Mouse (Mus musculus) stomach, embryonic 15.5 days (tissue): ENCODE measurements around the gene Adgrl2. TPM values are rescaled to one million over a fixed set of nuclear protein-coding genes. Genes with fewer than 3 reads are reported as not detected.

ENCODE experiments used
- ATAC-seq: fragments of 200-750 bp; cut with Nextera tagmentation; 2 replicates; pipeline ENCODE4 v1.8.0; 2017; ENCODE audit warnings: low read depth, moderate number of reproducible peaks, moderate TSS enrichment; ENCODE audit not compliant: insufficient read depth, low FRiP score
- H3K27ac ChIP-seq: fragments of 300-500 bp; sonication (generic); 2 replicates; pipeline ENCODE4 v1.5.1; 2015; ENCODE audit warnings: mild to moderate bottlenecking, inconsistent platforms
- H3K27me3 ChIP-seq: fragments of 300-500 bp; sonication (generic); replicated peaks from 2 replicates; pipeline ENCODE4 v1.6.1; 2015; ENCODE audit warnings: inconsistent platforms
- H3K36me3 ChIP-seq: fragments of 300-500 bp; sonication (generic); 2 replicates; pipeline ENCODE4 v1.6.1; 2015; ENCODE audit warnings: inconsistent platforms
- H3K4me1 ChIP-seq: fragments of 300-500 bp; sonication (generic); 2 replicates; pipeline ENCODE4 v1.6.1; 2015; ENCODE audit warnings: inconsistent platforms
- H3K4me2 ChIP-seq: fragments of 300-500 bp; sonication (generic); 2 replicates; pipeline ENCODE4 v1.6.1; 2015; ENCODE audit warnings: mild to moderate bottlenecking, inconsistent platforms
- H3K4me3 ChIP-seq: fragments of 300-500 bp; sonication (generic); replicated peaks from 2 replicates; pipeline ENCODE4 v1.5.1; 2015; ENCODE audit warnings: inconsistent platforms
- H3K9ac ChIP-seq: fragments of 300-500 bp; sonication (generic); 2 replicates; pipeline ENCODE4 v1.6.1; 2015; ENCODE audit warnings: inconsistent platforms
- H3K9me3 ChIP-seq: fragments of 300-500 bp; sonication (generic); 2 replicates; pipeline ENCODE4 v1.6.1; 2016; ENCODE audit warnings: inconsistent platforms
- WGBS: fragments of 180-500 bp; shearing (Covaris S2); methylation state at CpG from one replicate; pipeline ENCODE4 v1.1.7; 2015; 5-methylcytosine and 5-hydroxymethylcytosine counted together
- polyA plus RNA-seq: library from polyadenylated mRNA; unstranded; fragments of >200 nt; fragmentation: Nextera tagmentation; extraction: Ambion mirVana; gene quantifications from 2 replicates; pipeline ENCODE4 v1.2.1, GENCODE M21; 2015

Adgrl2 gene
- polyA plus RNA-seq, 1 experiment from 2014 or later: 46.2 TPM

GRCm38 (mm10) chr3:148945534-148945933 is 44.8 kb downstream of the Adgrl2 start:
- Histone ChIP-seq H3K4me3 (no peak overlapping the region), H3K27ac (no peak overlapping the region), H3K27me3 (no peaks in the 10 kb centered on the region), H3K36me3 (no peaks in the 10 kb centered on the region), H3K9me3 (no peaks in the 10 kb centered on the region), H3K4me2 (no peak overlapping the region), H3K4me1 (no peaks in the 10 kb centered on the region), H3K9ac (no peak overlapping the region)
- 56% methylated on average over 8 of the region's 8 CpGs for WGBS
- no peak for ATAC-seq

DNA sequence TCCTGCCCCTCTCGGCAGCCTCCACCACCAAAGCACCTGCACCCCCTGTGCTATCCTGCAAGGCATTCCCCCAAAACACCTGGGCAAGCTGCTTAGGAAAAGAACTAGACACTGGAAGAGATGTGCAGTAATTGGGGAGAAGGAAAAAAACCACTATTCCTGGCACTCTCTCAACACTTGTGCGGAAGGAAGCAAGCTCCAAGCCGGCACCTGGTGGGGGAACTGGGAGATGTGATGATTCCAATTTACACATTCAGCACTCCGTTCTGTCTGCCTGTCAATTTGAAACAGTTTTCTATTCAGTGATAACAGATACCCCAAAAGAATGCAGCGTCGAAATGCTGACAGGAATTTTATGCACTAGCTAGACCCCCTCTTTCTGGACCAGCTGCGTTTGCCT is 50.9 kb downstream of the Adgrl2 start:
- no peaks in the 10 kb centered on the region for H3K27me3 ChIP-seq
- ATAC-seq: no peak
- no peaks in the 10 kb centered on the region for H3K9me3 ChIP-seq
- H3K27ac ChIP-seq: no peak overlapping the region
- H3K4me3 ChIP-seq: no peak overlapping the region
- 30% methylated on average over 7 of the region's 7 CpGs for WGBS
- H3K4me2 ChIP-seq: no peak overlapping the region
- no peak overlapping the region for H3K9ac ChIP-seq
- 0 out of 2 replicates have a peak, but pooled peaks cover 4% of the 10 kb centered on the region for H3K4me1 ChIP-seq
- no peaks in the 10 kb centered on the region for H3K36me3 ChIP-seq

- Histone ChIP-seq H3K36me3 (no peaks in the 10 kb centered on the region), H3K4me3 (no peak overlapping the region), H3K4me1 (0 out of 2 replicates have a peak, but pooled peaks cover 6% of the 10 kb centered on the region), H3K9me3 (no peaks in the 10 kb centered on the region), H3K9ac (no peak overlapping the region), H3K27ac (no peak overlapping the region), H3K27me3 (no peaks in the 10 kb centered on the region), H3K4me2 (no peak overlapping the region)
- no peak for ATAC-seq
- WGBS: 87% methylated on average over 9 of the region's 9 CpGs
Measured at GRCm38 (mm10) chr3:148935056-148935455, 55.3 kb downstream of the Adgrl2 start.

GRCm38 (mm10) chr3:148934279-148934678 is 56.1 kb downstream of the Adgrl2 start:
- Histone ChIP-seq H3K4me3 (no peak overlapping the region), H3K36me3 (no peaks in the 10 kb centered on the region), H3K9me3 (no peaks in the 10 kb centered on the region), H3K4me1 (0 out of 2 replicates have a peak, but pooled peaks cover 2% of the 10 kb centered on the region), H3K9ac (no peak overlapping the region), H3K27ac (no peak overlapping the region), H3K27me3 (no peaks in the 10 kb centered on the region), H3K4me2 (no peak overlapping the region)
- WGBS: 83% methylated on average over 5 of the region's 5 CpGs
- no peak for ATAC-seq

- no peaks in the 10 kb centered on the region for H3K27me3 ChIP-seq
- H3K4me3 ChIP-seq: no peak overlapping the region
- H3K4me1 ChIP-seq: 0 out of 2 replicates have a peak, but pooled peaks cover 2% of the 10 kb centered on the region
- H3K9me3 ChIP-seq: no peaks in the 10 kb centered on the region
- 72% methylated on average over 6 of the region's 6 CpGs for WGBS
- no peak overlapping the region for H3K4me2 ChIP-seq
- H3K36me3 ChIP-seq: no peaks in the 10 kb centered on the region
- no peak overlapping the region for H3K9ac ChIP-seq
- ATAC-seq: no peak
- no peak overlapping the region for H3K27ac ChIP-seq
Measured at GRCm38 (mm10) chr3:148933160-148933559, 57.2 kb downstream of the Adgrl2 start.

- no peak overlapping the region for H3K4me2 ChIP-seq
- no peak for ATAC-seq
- H3K4me1 ChIP-seq: 0 out of 2 replicates have a peak, but pooled peaks cover 6% of the 10 kb centered on the region
- no peaks in the 10 kb centered on the region for H3K36me3 ChIP-seq
- H3K9me3 ChIP-seq: no peaks in the 10 kb centered on the region
- no peaks in the 10 kb centered on the region for H3K27me3 ChIP-seq
- H3K9ac ChIP-seq: no peak overlapping the region
- H3K4me3 ChIP-seq: no peak overlapping the region
- no peak overlapping the region for H3K27ac ChIP-seq
- WGBS: 64% methylated on average over 6 of the region's 6 CpGs
Measured at GRCm38 (mm10) chr3:148930913-148931312, 59.4 kb downstream of the Adgrl2 start.

- Histone ChIP-seq H3K27me3 (no peaks in the 10 kb centered on the region), H3K4me2 (no peak overlapping the region), H3K36me3 (no peaks in the 10 kb centered on the region), H3K4me3 (no peak overlapping the region), H3K9ac (no peak overlapping the region), H3K4me1 (0 out of 2 replicates have a peak, but pooled peaks cover 4% of the 10 kb centered on the region), H3K27ac (no peak overlapping the region), H3K9me3 (no peaks in the 10 kb centered on the region)
- WGBS: 63% methylated on average over 3 of the region's 3 CpGs
- ATAC-seq: no peak
Measured at GRCm38 (mm10) chr3:148926330-148926729, 64.0 kb downstream of the Adgrl2 start.

DNA sequence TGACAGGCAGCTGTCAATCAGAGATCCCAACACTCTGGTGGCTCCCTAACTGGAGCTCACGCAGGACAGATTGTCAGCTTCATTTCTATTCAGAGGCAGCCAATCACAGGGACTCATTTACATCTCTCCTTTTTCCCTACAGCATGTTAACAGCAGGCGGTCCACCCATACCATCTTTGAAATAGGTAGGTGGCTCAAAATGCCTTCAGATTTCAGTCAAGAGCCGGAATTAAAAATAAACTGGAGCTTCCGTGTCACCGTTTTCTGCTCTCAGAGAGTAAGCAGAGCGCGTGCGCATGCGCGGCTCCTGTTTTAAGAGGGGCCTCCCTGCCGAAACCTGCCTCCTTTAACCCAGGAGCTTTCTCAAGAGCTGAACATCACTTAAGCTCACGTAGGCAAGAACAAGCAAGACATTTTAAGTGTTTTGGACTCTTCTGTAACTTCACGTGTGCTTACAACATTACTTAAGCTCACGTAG is 67.7 kb downstream of the Adgrl2 start:
- Histone ChIP-seq H3K4me1 (0 out of 2 replicates have a peak, but pooled peaks cover 6% of the 10 kb centered on the region), H3K9ac (no peak overlapping the region), H3K4me3 (no peak overlapping the region), H3K36me3 (no peaks in the 10 kb centered on the region), H3K9me3 (no peaks in the 10 kb centered on the region), H3K4me2 (no peak overlapping the region), H3K27ac (no peak overlapping the region), H3K27me3 (no peaks in the 10 kb centered on the region)
- 80% methylated on average over 14 of the region's 14 CpGs for WGBS
- no peak for ATAC-seq

DNA sequence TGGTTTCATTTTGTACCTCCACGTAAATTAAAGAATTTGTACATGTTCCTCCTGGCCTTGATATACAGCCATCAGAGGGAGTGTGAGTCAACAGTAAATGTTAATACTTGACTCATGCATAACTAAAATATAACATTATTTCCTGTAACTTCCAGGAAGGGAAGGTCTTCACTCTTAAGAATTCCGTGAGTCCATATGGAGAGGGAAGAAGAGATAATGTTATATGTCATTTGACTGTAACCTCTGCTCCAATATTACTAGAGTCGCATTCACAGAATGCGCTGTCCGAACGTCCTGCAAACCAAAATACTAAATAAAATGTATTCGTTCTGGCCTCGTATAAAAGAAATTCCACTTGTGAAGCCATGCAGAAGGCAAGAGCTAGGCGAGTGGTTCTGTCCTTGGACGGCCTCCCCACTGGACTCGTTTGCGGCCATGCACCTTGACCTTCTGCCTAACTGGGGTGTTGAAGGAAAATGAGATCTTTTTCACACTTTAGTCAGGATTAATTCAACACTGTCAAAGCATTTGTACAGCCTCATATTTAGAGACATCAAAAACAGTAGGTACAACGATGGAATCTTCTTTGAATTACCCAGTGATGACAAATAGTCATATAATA is 68.3 kb downstream of the Adgrl2 start:
- H3K27me3 ChIP-seq: no peaks in the 10 kb centered on the region
- H3K4me3 ChIP-seq: no peak overlapping the region
- H3K9ac ChIP-seq: no peak overlapping the region
- H3K36me3 ChIP-seq: no peaks in the 10 kb centered on the region
- no peak overlapping the region for H3K27ac ChIP-seq
- no peak overlapping the region for H3K4me2 ChIP-seq
- H3K9me3 ChIP-seq: no peaks in the 10 kb centered on the region
- no peak for ATAC-seq
- H3K4me1 ChIP-seq: 0 out of 2 replicates have a peak, but pooled peaks cover 6% of the 10 kb centered on the region
- 83% methylated on average over 13 of the region's 13 CpGs for WGBS

GRCm38 (mm10) chr3:148920881-148921280 is 69.5 kb downstream of the Adgrl2 start:
- WGBS: 66% methylated on average over 6 of the region's 6 CpGs
- H3K4me1 ChIP-seq: 0 out of 2 replicates have a peak, but pooled peaks cover 3% of the 10 kb centered on the region
- no peak overlapping the region for H3K4me2 ChIP-seq
- no peaks in the 10 kb centered on the region for H3K9me3 ChIP-seq
- H3K36me3 ChIP-seq: no peaks in the 10 kb centered on the region
- H3K27me3 ChIP-seq: no peaks in the 10 kb centered on the region
- no peak overlapping the region for H3K27ac ChIP-seq
- H3K9ac ChIP-seq: no peak overlapping the region
- no peak overlapping the region for H3K4me3 ChIP-seq
- no peak for ATAC-seq

GRCm38 (mm10) chr3:148918425-148918824 is 71.9 kb downstream of the Adgrl2 start:
- no peak overlapping the region for H3K27ac ChIP-seq
- H3K4me1 ChIP-seq: 0 out of 2 replicates have a peak, but pooled peaks cover 3% of the 10 kb centered on the region
- H3K36me3 ChIP-seq: no peaks in the 10 kb centered on the region
- 63% methylated on average over 5 of the region's 5 CpGs for WGBS
- no peaks in the 10 kb centered on the region for H3K27me3 ChIP-seq
- no peak for ATAC-seq
- no peak overlapping the region for H3K4me2 ChIP-seq
- H3K9me3 ChIP-seq: no peaks in the 10 kb centered on the region
- no peak overlapping the region for H3K9ac ChIP-seq
- H3K4me3 ChIP-seq: no peak overlapping the region

DNA sequence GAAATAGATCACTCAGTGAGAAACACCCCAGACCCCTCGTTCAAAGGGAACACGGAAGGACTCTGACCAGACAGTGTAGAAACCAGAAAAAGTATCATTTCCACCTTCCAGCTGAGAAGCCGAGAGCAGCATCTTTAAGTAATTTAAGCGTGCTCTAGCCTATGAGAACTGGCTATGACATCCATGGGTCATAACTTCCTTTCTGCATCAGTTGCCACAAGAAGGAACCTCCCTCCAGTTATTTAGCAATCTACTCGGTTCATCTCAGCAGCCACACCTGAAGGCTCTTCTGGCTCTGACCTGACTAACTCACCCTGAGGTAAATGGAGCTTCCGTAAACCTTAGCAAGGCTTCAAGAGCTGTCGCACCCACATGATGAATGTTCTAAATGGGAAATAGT is 72.5 kb downstream of the Adgrl2 start:
- Histone ChIP-seq H3K9ac (no peak overlapping the region), H3K27ac (no peak overlapping the region), H3K4me1 (0 out of 2 replicates have a peak, but pooled peaks cover 3% of the 10 kb centered on the region), H3K4me3 (no peak overlapping the region), H3K4me2 (no peak overlapping the region), H3K9me3 (no peaks in the 10 kb centered on the region), H3K27me3 (no peaks in the 10 kb centered on the region), H3K36me3 (no peaks in the 10 kb centered on the region)
- 67% methylated on average over 7 of the region's 7 CpGs for WGBS
- ATAC-seq: no peak
